Mouse (Mus musculus): ENCODE results near the gene Pign.

Pign gene

DNA sequence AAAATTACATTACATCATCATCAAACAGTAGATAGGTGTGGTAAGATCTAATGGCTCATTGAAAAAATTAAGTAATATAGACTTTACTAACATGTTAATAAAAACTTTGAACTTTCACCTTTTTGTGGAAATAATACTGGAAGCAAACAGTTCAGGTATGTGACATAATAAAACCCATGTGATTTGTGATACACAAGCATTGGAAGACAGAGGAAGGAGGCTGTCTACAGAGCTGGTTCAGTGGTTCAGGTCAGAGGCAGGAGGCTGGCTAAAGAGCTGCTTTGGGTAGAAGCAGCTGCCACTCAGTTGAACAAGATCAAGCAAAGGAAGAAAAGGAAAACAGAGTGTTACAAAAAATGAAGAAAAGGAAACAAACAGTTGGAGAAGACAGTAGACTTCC lies 107.4 kb downstream of the Pign start:
- DNase-seq: no peak

GRCm38 (mm10) chr1:105555192-105555718 lies 108.2 kb downstream of the Pign start:
- no peak for DNase-seq

- no peak for DNase-seq
Measured at GRCm38 (mm10) chr1:105553130-105553529, 110.3 kb downstream of the Pign start.

DNA sequence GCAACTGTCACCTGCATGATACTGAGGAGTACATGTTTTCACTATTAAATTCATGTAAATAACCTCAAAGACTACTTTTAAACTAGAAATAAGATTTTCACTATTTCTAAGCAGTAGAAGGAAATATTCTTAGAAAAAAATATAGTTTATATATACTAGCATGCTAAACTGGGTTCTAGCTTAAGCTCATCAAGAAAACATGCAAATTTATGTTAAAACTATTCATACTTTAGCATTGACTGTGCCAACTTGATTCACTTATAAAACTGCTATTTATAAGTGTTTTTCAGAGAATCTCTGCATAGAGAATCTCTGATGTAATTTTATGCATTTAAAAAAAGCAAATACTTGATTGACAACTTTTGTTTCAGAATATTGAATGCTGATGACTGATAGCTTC lies 113.3 kb downstream of the Pign start:
- DNase-seq: no peak

DNA sequence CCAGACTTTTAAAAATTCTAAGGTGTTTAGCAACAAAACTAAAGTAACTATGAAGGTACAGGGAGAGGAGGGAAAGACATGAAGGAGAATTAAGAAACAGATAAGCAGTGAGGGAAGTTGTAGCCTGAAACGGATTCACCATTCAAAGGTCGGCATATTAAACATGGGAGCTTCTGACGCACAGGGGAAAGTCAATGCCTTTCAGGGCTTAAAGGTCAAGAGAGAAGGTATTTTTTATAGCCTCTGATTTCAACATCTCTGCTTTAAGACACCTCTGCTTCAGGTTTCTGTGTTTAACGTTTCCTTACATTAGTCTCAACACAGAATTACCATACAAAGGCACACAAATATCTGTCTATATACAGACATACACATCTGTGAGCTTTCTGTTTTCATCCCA lies 113.8 kb downstream of the Pign start:
- no peak for DNase-seq

DNA sequence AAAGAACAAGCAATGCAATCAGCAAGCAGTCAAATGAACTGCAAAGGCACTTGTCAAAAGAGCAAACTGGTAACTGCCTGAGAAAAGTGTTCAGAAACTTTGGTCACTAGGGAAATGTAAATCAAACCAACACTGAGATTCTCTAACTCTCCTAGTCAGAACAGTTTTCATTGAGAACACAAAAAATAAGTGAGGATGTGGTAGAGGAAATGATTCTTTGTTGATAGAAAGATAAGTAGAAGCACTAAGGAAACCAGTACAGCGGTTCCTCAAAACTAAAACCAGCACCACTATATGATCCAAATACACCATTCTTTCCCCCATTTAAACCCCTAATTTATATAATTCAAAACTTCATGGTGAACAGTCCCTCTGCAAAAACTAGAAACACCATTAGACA lies 120.4 kb downstream of the Pign start:
- DNase-seq: no peak

- no peak for DNase-seq
Measured at GRCm38 (mm10) chr1:105523768-105524167, 139.7 kb downstream of the Pign start.

DNA sequence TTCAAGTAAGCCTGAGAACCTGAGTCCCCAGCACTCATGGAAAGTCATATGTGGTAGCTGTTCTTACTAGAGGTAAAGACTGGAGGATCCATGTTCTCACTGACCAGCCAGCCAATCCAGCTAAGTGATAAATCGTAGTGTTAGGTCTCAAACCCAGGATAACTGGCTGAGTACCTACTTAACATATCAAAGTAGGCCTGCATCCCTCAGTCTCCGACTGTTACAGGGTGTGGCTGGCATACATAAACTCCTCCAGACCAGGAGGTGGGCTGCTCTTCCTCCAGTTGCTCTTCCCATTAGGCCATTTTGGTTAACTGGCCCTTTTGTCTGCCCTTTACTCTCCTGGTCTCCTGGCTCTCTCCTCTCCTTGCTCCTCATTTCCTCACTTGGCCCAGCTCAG lies 141.2 kb downstream of the Pign start:
- no peak for DNase-seq

DNA sequence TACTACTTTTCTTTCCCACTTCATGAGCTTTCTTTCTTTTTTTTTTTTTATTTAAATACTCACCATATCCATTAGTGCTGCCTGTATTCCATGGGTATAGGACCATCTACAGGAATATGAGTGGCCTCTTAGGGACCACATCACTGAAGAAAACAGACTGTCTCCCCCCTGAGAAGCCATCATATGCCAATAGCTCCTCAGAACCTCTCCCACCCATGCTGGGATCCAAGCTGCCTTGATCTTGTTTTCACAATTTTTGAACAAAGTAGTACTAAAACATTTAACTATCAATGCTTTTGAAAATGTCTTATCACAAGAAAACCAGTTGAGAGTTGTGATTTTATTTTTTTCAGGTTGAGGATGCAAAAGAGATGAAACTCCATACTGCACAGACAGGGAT lies 145.4 kb downstream of the Pign start:
- no peak for DNase-seq

DNA sequence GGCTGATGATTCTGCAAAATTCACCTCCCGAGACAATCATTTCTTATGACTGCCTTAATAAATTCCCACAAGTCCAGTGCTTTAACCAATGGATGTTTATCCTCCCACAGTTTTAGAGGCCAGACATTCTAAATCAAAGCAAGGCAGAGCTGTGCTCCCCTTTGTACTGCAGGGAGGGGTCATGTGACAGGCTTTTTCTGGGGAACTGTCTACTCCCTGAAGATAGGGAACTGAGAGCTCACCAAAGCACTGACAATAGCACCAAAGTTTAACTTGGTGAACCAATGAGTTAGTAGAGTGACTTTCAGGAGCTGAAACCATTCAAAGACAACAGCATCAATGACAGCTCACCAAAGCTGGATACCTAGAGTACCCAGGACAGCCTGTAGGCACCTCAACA lies 156.4 kb downstream of the Pign start:
- DNase-seq: no peak

DNA sequence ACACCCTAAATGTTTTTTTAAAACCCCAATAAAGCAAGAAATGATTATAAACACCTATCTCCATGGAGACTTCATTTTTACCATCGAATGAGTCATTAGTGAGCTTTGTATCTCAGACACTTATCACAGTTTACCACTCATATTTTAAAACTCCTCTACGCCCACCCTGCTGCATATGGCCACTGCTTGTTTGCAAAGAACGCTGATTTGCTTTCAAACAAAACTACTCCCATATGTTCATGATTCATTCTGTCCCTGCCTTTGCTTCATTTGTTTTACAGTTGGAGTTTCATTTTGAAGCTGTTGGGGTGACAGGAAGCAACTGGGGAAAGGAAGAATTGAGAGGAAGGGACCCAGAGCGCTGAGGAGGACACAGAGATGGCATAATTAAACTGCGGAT lies 170.9 kb downstream of the Pign start:
- no peak for DNase-seq

- no peak for DNase-seq
Measured at GRCm38 (mm10) chr1:105489456-105489855, 174.0 kb downstream of the Pign start.

DNA sequence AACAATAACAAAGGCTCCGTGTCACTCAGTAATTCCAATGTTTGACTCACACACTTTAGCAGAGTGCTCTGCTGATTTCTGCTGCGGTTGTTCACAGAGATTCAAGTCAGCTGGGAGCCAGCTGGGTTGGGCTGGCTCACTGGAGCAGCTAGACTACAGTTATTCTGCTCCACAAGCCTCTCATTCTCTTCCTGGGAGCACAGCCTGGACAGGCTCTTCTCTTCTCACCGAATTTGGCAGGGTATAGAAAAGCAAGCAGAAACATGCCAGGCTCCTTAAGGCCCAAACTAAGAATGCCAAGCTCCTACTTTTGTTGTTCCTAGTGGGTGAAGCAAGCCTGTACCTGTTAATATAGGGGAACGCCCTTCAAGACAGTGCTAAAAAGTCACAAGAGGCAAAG lies 176.4 kb downstream of the Pign start:
- no peak for DNase-seq

Measured in spleen, adult 18-20 months (tissue).